Mouse (Mus musculus) liver, postnatal 0 days (tissue): ENCODE measurements around the gene 2210407C18Rik. TPM values are rescaled to one million over a fixed set of nuclear protein-coding genes. Genes with fewer than 3 reads are reported as not detected.
A peak's percentile ranks its signal among the peaks of the same experiment; 100 is the strongest.

Experiments
- ATAC-seq: fragments of 200-750 bp; cut with Nextera tagmentation; 2 replicates; pipeline ENCODE4 v1.8.0; 2017; ENCODE audit warnings: mild to moderate bottlenecking, moderate library complexity
- DNase-seq: peaks from one replicate; pipeline ENCODE4 v3.0.0-alpha.2; 2016
- H3K27ac ChIP-seq: fragments of 300-500 bp; sonication (generic); 2 replicates; pipeline ENCODE4 v1.5.1; 2014; ENCODE audit warnings: antibody characterized with exemption, moderate library complexity, mild to moderate bottlenecking, low read depth
- H3K27me3 ChIP-seq: fragments of 300-500 bp; sonication (generic); 2 replicates; pipeline ENCODE4 v1.6.1; 2014; ENCODE audit warnings: low read length, control low read depth, mixed read lengths; ENCODE audit not compliant: insufficient read depth
- H3K36me3 ChIP-seq: fragments of 300-500 bp; sonication (generic); replicated peaks from 2 replicates; pipeline ENCODE4 v1.6.1; 2014; ENCODE audit warnings: mild to moderate bottlenecking, control low read depth, low read length, moderate library complexity, mixed read lengths; ENCODE audit not compliant: insufficient read depth
- H3K4me1 ChIP-seq: fragments of 300-500 bp; sonication (generic); 2 replicates; pipeline ENCODE4 v1.6.1; 2014; ENCODE audit warnings: antibody characterized with exemption, mild to moderate bottlenecking, control low read depth; ENCODE audit not compliant: insufficient read depth
- H3K4me2 ChIP-seq: fragments of 300-500 bp; sonication (generic); 2 replicates; pipeline ENCODE4 v1.6.1; 2014; ENCODE audit warnings: low read depth, mild to moderate bottlenecking, low read length, moderate library complexity, mixed read lengths
- H3K4me3 ChIP-seq: fragments of 300-500 bp; sonication (generic); 2 replicates; pipeline ENCODE4 v1.5.1; 2014; ENCODE audit warnings: low read depth, low read length
- H3K9ac ChIP-seq: fragments of 300-500 bp; sonication (generic); replicated peaks from 2 replicates; pipeline ENCODE4 v1.6.1; 2014; ENCODE audit warnings: mild to moderate bottlenecking, moderate library complexity
- H3K9me3 ChIP-seq: fragments of 300-500 bp; sonication (generic); 2 replicates; pipeline ENCODE4 v1.6.1; 2016; ENCODE audit warnings: mild to moderate bottlenecking, control low read depth, low read length, mixed read lengths
- CTCF ChIP-seq: sonication (generic); IDR thresholded peaks from 2 replicates; pipeline ENCODE4 v1.5.1; 2016; ENCODE audit warnings: antibody characterized with exemption, low read depth
- EP300 ChIP-seq: IDR thresholded peaks from 2 replicates; pipeline ENCODE4 v1.6.1; 2016; ENCODE audit warnings: antibody characterized with exemption, low read depth, mild to moderate bottlenecking
- WGBS: fragments of 180-500 bp; shearing (Covaris S2); extraction: QIAGEN DNeasy Blood & Tissue Kit; methylation state at CpG from one replicate; pipeline ENCODE4 v1.1.7; 2014; ENCODE audit not compliant: insufficient replicate concordance; 5-methylcytosine and 5-hydroxymethylcytosine counted together
- polyA plus RNA-seq: library from polyadenylated mRNA; unstranded; fragments of >200 nt; fragmentation: Nextera tagmentation; extraction: Ambion mirVana; gene quantifications from 2 replicates; pipeline ENCODE4 v1.2.1, GENCODE M21; 2015

Gene 2210407C18Rik
- polyA plus RNA-seq, 1 experiment from 2014 or later = not detected

DNA sequence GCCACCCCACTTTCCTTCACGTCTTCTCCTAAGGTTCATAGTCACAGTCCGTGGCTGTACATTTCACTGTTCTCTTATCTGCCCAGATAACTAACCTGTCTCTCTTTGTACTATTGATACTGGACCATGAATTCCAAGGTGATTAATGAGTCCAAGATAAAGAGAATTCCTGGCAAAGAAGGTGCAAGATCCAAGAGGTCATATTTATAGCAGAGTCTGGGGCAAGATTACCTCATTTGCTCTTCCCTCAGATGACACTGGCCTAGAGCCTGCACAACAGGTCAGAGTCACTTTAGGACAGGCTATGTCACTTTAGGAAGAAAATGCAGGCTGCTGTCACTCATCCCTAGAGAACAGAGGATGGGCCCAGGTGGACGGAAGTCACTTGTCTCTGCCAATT is 10.6 kb downstream of the 2210407C18Rik start:
- ATAC-seq = peak; percentile 77
- no peaks in the 10 kb centered on the region for H3K9me3 ChIP-seq
- 0 out of 2 replicates have a peak overlapping the region, but pooled peaks have one; percentile 11 for H3K27ac ChIP-seq
- 48% methylated on average over 3 of the region's 3 CpGs for WGBS
- H3K9ac ChIP-seq = no peak overlapping the region
- peaks cover 7% of the 10 kb centered on the region; the same call in 1 of the 2 replicates for H3K4me1 ChIP-seq
- no peak for DNase-seq
- TF ChIP-seq EP300 = no peak
- no peak for TF ChIP-seq CTCF
- no peak overlapping the region for H3K4me2 ChIP-seq
- H3K36me3 ChIP-seq = no peaks in the 10 kb centered on the region
- H3K4me3 ChIP-seq = no peak overlapping the region
- no peaks in the 10 kb centered on the region for H3K27me3 ChIP-seq

DNA sequence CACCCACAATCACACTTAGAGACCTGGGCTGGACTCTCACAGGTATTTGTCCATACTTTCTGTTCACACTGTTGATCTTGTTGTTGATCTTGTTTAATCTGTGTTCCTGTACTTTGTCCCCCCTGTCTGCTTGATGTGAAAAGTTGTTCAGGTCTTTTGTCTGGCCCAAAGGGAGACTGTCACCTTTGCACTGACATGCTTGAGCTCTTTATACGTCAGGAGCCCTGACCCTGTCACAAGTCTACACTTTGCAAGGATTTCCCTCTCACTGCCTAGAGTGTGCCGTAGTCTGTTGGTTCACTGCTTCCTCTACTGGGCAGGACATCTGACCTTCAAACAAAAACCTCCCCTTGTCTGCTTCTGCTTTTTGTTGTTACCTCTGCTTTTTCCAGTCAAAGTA is 11.2 kb downstream of the 2210407C18Rik start:
- Histone ChIP-seq H3K4me1 (peaks cover 7% of the 10 kb centered on the region; the same call in 1 of the 2 replicates), H3K36me3 (no peaks in the 10 kb centered on the region), H3K9ac (no peak overlapping the region), H3K27me3 (no peaks in the 10 kb centered on the region), H3K4me2 (no peak overlapping the region), H3K4me3 (no peak overlapping the region), H3K27ac (peak overlapping the region; percentile 39), H3K9me3 (no peaks in the 10 kb centered on the region)
- TF ChIP-seq EP300 = no peak
- TF ChIP-seq CTCF = no peak
- DNase-seq (no peak), ATAC-seq (peak; percentile 78)
- WGBS = 38% methylated on average over 2 of the region's 2 CpGs

DNA sequence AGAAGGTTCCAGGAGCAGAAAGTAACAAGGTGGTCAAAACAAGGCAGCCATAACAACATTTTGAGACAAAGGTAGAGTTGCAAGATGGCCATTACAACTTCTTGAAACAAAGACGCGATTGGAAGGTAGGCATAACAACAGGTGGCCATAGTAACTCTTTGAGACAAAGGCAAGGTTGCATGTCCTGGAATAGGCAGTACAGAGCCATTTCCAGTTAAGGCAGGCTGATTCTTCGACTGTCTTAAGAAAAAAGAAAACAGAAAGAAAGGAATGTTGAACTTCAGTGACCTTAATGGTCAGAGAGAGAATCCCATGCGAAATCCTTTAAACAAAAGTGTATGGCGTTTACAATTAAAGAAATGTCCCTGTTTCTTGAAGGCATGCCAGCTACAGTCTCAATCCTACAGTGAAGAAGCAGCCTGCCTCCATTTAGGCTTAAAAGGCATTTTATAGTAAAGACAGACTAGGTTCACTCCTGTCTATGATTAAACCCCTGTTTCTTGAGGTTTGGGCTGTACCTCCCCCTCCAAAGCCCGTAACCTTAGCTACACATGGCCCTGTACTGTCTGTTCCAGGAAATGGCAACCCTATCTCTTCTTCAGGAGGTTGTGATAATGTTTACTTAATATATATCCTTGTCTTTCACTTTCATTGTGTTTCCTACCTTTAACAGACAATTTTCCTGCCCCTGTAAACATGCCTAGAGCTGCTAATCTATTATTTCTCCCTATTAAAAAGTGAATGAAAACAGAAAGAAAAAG is 12.9 kb downstream of the 2210407C18Rik start:
- Histone ChIP-seq H3K9me3 (no peaks in the 10 kb centered on the region), H3K27ac (no peak overlapping the region), H3K36me3 (no peaks in the 10 kb centered on the region), H3K4me3 (no peak overlapping the region), H3K9ac (no peak overlapping the region), H3K4me1 (peaks cover 7% of the 10 kb centered on the region; the same call in 1 of the 2 replicates), H3K4me2 (no peak overlapping the region), H3K27me3 (no peaks in the 10 kb centered on the region)
- no peak for ATAC-seq
- WGBS = 72% methylated on average over 6 of the region's 6 CpGs
- no peak for DNase-seq
- TF ChIP-seq EP300 = no peak
- TF ChIP-seq CTCF = no peak

DNA sequence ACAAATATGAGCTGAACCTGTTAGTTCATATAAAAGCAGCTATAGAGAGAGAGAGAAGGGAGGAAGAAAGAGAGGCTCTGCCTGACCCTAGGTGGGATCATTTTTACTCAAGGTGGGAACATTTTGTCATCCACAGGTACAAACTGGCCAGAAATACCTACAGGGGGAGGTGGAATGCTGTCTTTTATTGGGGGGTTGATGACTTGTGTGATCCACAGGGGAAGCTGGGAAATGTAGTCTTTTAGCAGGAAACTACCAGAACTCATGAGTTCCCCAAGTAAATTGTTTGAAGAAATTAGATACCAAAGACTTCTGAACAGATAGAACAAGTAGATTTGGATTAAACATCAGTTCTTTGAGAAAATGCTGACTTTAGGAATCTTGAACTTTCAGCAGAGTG is 13.8 kb downstream of the 2210407C18Rik start:
- Histone ChIP-seq H3K4me3 (no peak overlapping the region), H3K4me2 (no peak overlapping the region)
- no peak for DNase-seq

DNA sequence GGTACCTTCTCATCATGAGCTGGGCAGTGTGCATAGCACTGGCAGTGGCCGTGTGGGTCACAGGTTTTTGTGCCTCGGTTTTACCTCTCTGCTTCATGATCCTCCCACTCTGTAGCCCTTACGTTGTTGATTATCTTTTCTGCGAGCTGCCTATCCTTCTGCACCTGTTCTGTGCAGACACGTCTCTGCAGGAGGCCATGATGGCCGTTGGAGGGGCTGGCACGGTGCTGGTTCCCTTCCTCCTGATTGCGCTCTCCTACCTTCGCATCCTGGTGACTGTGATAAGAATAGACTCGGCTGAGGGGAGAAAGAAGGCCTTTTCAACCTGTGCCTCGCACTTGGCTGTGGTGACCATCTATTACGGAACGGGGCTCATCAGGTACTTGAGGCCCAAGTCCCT is 18.0 kb downstream of the 2210407C18Rik start:
- Histone ChIP-seq H3K27ac (no peak overlapping the region), H3K4me3 (no peak overlapping the region), H3K27me3 (no peaks in the 10 kb centered on the region), H3K9ac (no peak overlapping the region), H3K4me2 (no peak overlapping the region), H3K4me1 (no peaks in the 10 kb centered on the region), H3K9me3 (no peaks in the 10 kb centered on the region), H3K36me3 (no peaks in the 10 kb centered on the region)
- DNase-seq (no peak), ATAC-seq (no peak)
- 66% methylated on average over 13 of the region's 13 CpGs for WGBS
- no peak for TF ChIP-seq CTCF
- TF ChIP-seq EP300 = no peak

More for the DNA sequence above, 13.8 kb downstream of the 2210407C18Rik start:
- Histone ChIP-seq H3K9me3 (no peaks in the 10 kb centered on the region), H3K4me1 (peaks cover 7% of the 10 kb centered on the region; the same call in 1 of the 2 replicates), H3K27me3 (no peaks in the 10 kb centered on the region), H3K36me3 (no peaks in the 10 kb centered on the region), H3K9ac (no peak overlapping the region), H3K27ac (no peak overlapping the region)
- TF ChIP-seq CTCF (no peak), EP300 (no peak)
- ATAC-seq = no peak

DNA sequence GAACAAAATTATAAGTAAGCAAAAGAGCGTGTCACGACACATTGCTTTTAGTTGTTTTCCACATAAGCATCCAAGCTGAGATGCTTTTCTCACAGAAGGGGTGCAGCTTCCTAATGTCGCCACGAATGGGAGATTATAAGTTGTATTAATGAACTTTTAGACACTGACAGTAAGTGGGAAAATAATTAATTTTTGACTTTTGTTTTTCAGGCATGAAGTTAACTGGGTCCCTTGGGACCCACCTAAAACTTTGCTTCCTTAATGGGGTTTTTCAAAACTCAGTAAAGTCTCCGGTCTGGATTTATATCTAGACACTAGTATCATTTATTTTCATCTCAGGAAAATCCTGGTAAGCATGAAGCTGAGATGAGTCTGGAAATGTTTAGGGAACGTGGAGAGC is 21.1 kb downstream of the 2210407C18Rik start, which contains the start of gene Olfr324:
TSS of gene Olfr324 (plus strand) at position 301 of the 400 bp plus-strand sequence.
- TF ChIP-seq EP300 (no peak), CTCF (no peak)
- WGBS = 71% methylated on average over 6 of the region's 6 CpGs
- no peak for ATAC-seq
- no peaks in the 10 kb centered on the region for H3K36me3 ChIP-seq
- H3K4me1 ChIP-seq = no peaks in the 10 kb centered on the region
- no peaks in the 10 kb centered on the region for H3K9me3 ChIP-seq
- no peaks in the 10 kb centered on the region for H3K27me3 ChIP-seq
- no peak within 1 kb of the TSS for H3K9ac ChIP-seq
- no peak within 1 kb of the TSS for H3K4me2 ChIP-seq
- no peak within 1 kb of the TSS for H3K4me3 ChIP-seq
- H3K27ac ChIP-seq = no peak within 1 kb of the TSS
- no peak for DNase-seq
